Mouse (Mus musculus) gastrocnemius, postnatal 14 days (tissue): ENCODE measurements around the gene Cdh13. TPM values are rescaled to one million over a fixed set of nuclear protein-coding genes. Genes with fewer than 3 reads are reported as not detected.
"Not testable (repeated sequence)": the region's sequence is repeated elsewhere in the genome, so short reads cannot be mapped to it uniquely, and the experiment has no call there.

ENCODE experiments used
- DNase-seq: peaks from one replicate; pipeline ENCODE4 v3.0.0; 2021; ENCODE audit warnings: mixed read lengths
- intact Hi-C: fragments of 180-260 bp; cut with DNase I; formaldehyde crosslinking; loops from one replicate; pipeline ENCODE4 v1.15.1; 2025; ENCODE audit warnings: low total_unique reads
- total RNA-seq, 2 experiments: library from RNA; stranded (reverse); gene quantifications; 2 replicates each; pipeline ENCODE4 v1.2.3; 2021

The Cdh13 gene
- total RNA-seq, 2 experiments from 2014 or later = 77.5 to 130 TPM

- no peak for DNase-seq
- intact Hi-C loops = no loop called here
Observed at GRCm38 (mm10) chr8:119343606-119344005, 1060.1 kb downstream of the Cdh13 start.

- intact Hi-C loops = no loop called here
- DNase-seq = peak; percentile 97
Observed at GRCm38 (mm10) chr8:119344190-119344856, 1060.8 kb downstream of the Cdh13 start, which contains the start of gene Hsbp1. Gene Hsbp1 (plus strand): TSS chr8:119344488.

GRCm38 (mm10) chr8:119345029-119345682 is 1061.6 kb downstream of the Cdh13 start:
- intact Hi-C loops = no loop called here
- DNase-seq = no peak

- no peak for DNase-seq
- intact Hi-C loops = no loop called here
Observed at GRCm38 (mm10) chr8:119345683-119346075, 1062.1 kb downstream of the Cdh13 start.

GRCm38 (mm10) chr8:119351647-119352046 is 1068.1 kb downstream of the Cdh13 start:
- DNase-seq = no peak
- intact Hi-C loops = no loop called here

- DNase-seq = no peak
Observed at GRCm38 (mm10) chr8:119352977-119353658, 1069.6 kb downstream of the Cdh13 start.

GRCm38 (mm10) chr8:119353659-119354023 is 1070.1 kb downstream of the Cdh13 start:
- intact Hi-C loops = no loop called here
- no peak for DNase-seq

More at GRCm38 (mm10) chr8:119352977-119353658, 1069.6 kb downstream of the Cdh13 start:
- intact Hi-C loops = no loop called here

- intact Hi-C loops, DNase-seq: not testable (repeated sequence)
Observed at GRCm38 (mm10) chr8:119356631-119357030, 1073.1 kb downstream of the Cdh13 start.

GRCm38 (mm10) chr8:119358175-119358574 is 1074.6 kb downstream of the Cdh13 start:
- intact Hi-C loops = no loop called here

GRCm38 (mm10) chr8:119358836-119359235 is 1075.3 kb downstream of the Cdh13 start:
- intact Hi-C loops = no loop called here
- DNase-seq = peak; percentile 66

More at GRCm38 (mm10) chr8:119358175-119358574, 1074.6 kb downstream of the Cdh13 start:
- DNase-seq = no peak

GRCm38 (mm10) chr8:119360686-119361295 is 1077.3 kb downstream of the Cdh13 start:
- no peak for DNase-seq
- intact Hi-C loops = no loop called here
